Mouse (Mus musculus): Measurements from ENCODE around the gene Pias1. TPM values are rescaled to one million over a fixed set of nuclear protein-coding genes. Genes with fewer than 3 reads are reported as not detected.
"Not testable (repeated sequence)": the region's sequence is repeated elsewhere in the genome, so short reads cannot be mapped to it uniquely, and the experiment has no call there.

Pias1 gene
- total RNA-seq, 2 experiments from 2014 or later = 59.8 to 64.3 TPM

DNA sequence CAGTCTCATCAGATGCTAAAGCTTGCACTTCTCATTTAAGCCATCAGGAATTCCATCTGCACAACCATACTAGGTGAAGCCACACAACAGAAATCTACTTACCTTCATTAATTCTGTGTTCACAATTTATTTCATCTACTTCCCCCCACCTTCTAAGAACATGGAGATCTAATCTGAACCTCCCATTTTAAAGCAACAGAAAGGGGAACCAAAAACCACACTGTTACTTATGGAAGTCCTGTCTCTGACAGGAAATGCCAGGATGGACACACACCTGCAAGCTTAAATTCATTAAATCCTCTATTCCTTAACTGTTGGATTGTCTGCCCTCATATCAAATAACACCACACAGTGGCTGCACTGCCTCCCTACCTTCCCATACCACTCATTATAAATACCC lies 35.0 kb downstream of the Pias1 start:
- no peak for DNase-seq (ENCODE audit: low spot score in 2 of 2)
- intact Hi-C loops (cut with DNase I) = no loop called here

DNA sequence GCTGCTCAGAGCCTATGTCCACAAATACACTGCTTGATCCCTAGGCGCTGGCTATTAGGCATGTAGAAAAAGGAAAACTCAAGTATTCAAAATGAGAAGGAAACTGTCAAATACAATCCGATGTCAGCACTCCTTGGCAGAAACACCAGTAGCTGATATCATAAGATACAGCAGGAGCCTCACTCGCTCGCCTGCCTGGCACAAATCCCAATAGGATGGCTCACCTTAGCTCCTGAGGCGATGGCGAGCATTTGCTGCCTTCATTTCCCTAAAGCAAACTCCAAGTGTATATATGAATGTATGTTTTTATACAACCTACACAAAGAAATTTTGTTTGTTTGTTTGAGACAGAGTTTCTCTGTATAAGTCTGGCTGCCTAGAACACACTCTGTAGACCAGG lies 42.4 kb downstream of the Pias1 start:
- DNase-seq (ENCODE audit: low spot score in 2 of 2) = no peak
- intact Hi-C loops (cut with DNase I) = no loop called here

DNA sequence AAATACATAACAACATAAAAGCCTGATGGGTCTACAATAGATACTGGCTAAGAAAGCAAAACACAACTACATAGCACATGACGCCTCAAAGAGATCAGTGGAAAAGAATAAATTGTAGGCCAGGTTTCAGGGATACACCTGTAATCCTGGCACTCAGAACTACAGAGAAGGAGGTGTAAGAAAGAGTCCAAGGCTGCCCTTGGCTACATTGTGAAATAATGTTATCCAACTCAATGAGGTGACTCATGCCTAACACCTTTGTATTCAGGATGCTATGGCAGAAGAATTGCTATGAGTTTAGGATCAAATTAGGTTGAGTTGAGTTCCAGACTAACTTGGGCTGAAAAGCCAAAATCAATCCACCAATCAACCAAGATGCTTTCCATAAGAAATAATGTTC lies 43.7 kb downstream of the Pias1 start:
- intact Hi-C loops (cut with DNase I) = no loop called here
- DNase-seq (ENCODE audit: low spot score in 2 of 2) = no peak

DNA sequence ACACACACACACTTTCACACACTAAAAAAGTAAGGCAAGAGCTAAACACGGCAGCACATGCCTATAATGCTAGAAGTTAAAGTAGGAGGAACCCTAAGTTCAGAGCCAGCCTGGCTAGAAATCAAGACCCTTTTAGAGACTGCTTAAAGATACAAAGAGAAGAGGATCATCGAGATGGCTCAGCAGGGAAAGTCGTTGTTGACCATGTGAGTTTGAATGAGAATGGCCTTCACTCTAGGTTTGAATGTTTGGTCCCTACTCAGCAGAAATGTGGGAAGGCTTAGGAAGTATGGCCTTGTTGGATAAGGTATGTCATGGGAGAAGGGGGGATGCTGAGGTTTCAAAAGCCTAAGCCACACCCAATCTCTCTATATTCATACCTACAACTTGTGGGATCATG lies 46.8 kb downstream of the Pias1 start:
- no peak for DNase-seq (ENCODE audit: low spot score in 2 of 2)
- intact Hi-C loops (cut with DNase I) = no loop called here

DNA sequence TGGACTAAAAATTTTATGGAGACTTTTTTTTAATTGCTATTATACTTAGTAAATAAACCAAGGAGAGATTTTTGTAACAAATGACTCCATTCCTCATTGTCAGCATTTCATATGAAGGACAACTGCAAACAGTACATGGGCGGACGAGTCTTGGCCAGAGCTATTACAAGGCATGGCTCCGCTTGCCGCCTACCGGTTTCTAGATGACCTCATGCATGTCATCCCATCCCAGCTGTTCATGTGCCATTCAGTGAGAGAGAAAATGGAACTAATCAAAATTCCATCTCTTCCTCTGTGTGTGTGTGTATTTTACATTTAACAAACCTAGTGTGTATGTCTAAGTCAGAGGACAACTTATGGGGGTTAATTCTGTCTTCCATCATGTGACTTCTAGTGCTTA lies 51.9 kb downstream of the Pias1 start:
- intact Hi-C loops (cut with DNase I) = no loop called here

DNA sequence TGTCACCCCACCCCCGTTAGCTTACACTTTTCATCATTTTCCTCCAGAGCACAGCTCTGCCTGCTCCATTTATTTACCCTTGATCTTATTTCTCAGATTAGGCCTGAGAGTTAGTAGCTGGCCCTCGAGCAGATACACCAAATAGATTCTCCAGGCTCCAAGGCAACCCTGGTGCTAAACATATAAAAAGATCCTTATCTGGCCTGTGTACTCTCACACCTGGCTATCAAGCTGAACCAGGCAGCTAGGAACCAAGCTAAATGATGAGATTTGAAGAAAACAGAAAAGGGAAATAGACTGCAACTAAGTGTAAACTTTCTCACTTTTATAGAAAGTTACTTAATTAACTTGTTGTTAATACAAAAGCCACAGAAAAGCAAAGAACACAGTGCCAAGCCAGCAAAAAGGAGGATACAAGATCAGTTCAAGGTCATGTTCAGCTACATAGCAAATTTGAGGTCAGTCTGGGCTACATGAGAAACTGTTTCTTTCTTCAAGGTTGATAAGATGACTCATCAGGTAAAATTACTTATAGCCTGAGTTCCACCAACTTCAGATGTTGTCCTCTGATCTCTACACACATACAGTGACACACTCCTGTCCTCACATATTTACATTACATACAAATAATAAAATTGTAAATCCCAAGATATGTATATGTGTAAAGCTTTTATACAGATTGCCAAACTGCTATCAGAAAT lies 52.9 kb downstream of the Pias1 start:
- intact Hi-C loops (cut with DNase I) = no loop called here
- no peak for DNase-seq (ENCODE audit: low spot score in 2 of 2)

More for the DNA sequence above, 51.9 kb downstream of the Pias1 start:
- DNase-seq (ENCODE audit: low spot score in 2 of 2) = peak in 1 of 2 experiments; percentile 32

DNA sequence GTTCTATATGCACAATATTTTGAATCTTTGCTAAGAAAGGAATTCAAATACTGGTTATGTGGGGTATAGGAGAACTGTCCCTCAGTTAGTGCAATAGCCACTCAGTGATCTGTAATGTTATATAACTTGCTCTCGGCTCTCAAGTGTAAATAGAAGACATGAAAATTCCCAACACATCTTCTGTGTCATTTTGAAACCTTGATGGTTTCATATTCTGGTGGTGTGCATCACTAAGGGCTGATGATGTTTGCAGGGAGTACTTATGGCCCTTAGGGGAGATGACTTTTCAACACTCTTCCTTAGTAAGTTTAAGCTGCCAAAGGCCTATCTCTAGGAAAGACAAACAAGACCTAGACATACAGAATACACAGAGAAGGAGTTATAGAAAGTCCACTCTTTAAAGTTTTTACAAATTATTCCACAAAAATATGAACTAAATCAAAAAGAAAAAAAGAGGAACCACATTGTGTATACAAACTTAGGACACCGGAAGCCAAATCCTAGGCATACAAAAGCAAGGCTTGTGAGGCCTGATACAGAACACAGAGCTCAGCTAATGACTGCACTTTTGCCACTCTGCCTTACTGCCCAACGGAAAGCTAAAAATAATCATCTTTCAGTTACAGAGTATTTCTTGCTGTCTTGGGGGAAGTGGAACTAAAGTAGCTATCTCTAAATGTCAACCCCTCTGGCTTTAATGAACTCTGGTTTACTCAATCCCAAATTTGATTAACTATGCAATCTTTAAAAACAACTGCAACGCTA lies 55.0 kb downstream of the Pias1 start:
- intact Hi-C loops (cut with DNase I) = no loop called here
- DNase-seq (ENCODE audit: low spot score in 2 of 2) = no peak

DNA sequence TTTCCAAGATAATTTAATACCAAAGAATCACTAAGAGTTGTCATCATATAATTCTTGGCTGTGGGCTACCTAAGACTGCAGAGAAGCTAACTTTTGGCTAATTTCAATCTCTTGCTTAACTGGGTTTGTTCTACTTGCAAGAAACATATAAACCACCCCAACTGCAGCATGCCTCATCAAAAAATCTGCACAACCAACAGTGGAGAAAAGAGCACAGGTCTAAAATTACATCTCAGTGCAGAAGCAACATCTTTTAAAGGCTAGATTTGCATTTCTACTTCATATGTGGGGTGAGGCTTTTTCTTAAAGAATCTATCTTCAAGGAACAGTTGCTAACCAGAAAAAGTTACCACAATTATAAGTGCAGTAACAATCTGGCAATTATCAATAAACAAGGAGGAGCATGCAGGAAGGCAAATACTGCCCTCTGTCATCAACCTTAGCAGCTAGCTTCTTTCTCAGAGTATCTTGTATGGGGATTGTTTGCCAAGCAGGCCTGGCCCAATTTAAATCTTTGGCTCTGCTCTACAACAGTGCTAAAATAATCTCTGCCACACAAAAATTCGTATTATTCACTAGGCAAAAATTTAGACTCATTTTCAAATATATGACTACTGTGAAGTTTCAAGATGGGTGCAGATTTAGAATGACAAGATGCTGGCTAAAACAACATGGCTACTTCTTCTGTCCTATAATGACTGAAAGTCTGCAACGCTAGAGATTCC lies 62.7 kb downstream of the Pias1 start:
- peak; percentile 31 to 89 for DNase-seq (ENCODE audit: low spot score in 2 of 2)
- intact Hi-C loops (cut with DNase I) = loop anchor here (1.0 to 5.0 kb wide), 3 partner anchors 52 to 197 kb away; no protein-coding TSS in a partner anchor

DNA sequence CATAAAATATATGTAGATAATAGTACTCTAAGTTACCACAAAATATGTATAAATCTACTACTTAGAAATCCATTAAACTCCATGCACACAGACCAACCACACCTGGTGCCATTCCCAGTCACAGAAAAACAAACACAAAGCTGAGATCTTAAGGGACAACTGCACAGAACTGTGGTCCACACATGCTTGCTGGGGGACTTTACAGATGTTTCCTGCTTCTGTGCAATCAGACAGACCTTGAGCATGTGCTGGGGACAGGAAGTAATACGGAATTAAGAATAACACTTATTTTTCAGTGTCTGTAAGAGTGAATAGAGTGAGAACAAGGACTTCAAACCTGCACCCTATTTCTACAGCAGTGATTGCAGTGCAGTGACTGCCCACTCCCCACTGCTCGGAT lies 66.8 kb downstream of the Pias1 start:
- intact Hi-C loops (cut with DNase I) = loop anchor here (5.0 kb wide), 1 partner anchor 201 kb away; no protein-coding TSS in a partner anchor
- DNase-seq (ENCODE audit: low spot score in 2 of 2) = no peak

DNA sequence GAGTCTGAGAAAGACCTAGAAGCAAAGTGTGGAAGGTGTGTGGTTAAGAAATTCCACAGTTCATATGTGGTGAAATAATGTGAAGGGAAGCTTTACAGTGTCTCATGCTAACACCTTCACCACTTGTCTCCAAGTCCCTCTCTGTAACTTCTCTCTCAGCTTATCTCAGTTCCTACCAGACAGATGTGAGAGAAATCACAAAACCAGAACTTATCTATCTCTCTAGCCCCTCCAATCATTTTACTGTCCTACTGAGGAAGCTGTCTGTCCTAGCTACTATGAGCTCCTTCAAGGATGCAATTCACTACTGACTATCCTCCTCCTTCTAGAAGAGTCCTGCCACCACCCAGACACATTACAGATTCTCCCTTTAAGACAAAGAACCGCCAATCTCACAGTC lies 70.7 kb downstream of the Pias1 start:
- intact Hi-C loops (cut with DNase I) = no loop called here
- no peak for DNase-seq (ENCODE audit: low spot score in 2 of 2)

DNA sequence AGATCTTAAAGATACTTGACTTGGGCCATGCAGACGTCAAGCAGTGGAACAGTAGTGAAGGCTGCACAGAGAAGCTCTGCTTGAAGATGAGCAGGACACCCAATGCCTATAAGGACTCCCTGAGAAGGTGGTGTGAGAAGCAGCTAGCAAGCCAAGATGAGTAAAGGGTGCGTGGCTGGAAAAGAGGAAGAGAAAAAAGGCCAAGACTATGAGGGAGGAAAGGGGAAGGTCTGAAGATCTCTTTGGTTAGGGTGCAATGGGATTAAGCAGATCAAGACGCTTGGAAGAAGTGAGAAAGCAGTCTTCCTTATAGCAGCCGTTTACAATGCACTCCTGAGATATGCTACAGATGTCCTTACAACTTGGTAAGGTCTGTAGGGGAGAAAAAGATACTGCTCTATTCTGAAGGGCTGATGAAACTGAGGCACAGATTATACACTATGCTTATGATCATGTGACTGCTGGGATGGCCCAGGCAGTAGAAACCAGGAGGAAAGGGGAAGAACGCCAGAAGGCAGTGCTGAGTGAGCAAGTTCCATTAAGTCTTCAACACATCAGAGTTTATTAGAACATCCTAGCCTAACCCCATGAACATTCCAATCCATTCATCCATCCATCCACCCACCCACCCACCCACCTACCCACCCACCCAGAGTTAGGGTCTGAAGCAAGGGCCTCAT lies 74.2 kb downstream of the Pias1 start:
- no peak for DNase-seq (ENCODE audit: low spot score in 2 of 2)
- intact Hi-C loops (cut with DNase I) = no loop called here

DNA sequence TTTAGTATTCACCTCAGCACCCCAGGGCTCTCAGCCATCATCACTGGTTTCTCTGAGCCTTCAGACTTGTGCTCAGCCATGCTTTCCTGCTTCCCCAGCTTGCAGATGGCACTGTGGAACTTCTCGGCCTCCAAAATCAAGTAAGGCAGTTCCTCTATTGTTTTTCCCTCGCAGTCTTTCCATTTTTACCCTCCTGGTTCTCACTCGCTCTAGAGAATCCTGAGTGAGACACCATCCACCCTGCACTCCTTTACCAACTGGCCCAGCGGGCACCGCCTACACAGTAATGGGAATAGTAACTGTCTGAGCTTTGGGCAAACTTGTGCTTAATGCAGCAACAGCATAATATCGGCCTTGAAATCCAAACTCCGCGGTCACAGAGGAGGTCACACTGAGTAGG lies 82.7 kb downstream of the Pias1 start:
- DNase-seq (ENCODE audit: low spot score in 2 of 2) = peak in 1 of 2 experiments; percentile 72
- intact Hi-C loops (cut with DNase I) = no loop called here

DNA sequence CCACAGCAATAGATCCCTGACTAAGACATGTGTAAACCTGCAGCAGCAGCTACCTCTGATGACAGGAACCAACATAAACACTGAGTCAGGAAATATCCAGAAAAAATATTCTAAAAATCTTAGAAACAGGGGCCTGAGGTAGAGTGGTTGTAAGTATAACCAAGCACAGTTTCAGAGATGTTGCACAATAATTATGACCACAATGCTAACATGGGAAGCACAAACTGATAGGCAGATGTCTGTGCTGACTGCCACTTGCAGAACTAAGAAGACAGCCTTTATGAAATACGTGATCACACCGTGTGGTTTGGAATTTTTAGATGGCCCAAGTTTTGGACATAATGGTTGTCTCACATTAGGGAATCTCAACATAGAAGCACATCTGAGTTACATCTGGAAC lies 83.9 kb downstream of the Pias1 start:
- intact Hi-C loops (cut with DNase I) = no loop called here
- DNase-seq (ENCODE audit: low spot score in 2 of 2) = no peak

DNA sequence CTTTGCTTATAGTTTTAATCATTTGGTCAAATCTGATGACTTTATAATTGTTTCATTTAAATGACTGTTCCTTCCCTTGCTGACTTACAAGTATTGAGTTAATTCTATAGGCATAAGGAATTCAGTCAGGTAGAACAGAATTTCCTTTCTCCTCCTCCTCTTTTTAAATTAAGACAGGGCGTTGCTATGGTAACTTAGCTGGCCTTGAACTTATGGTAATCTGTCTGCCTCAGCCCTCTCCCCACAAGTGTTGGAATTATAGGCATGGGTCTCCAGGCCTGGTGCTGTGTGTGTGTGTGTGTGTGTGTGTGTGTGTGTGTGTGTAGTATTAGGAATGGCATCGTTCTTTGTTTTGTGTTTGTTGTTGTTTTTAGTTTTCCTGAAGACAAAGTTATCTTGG lies 86.0 kb downstream of the Pias1 start:
- intact Hi-C loops (cut with DNase I) = no loop called here
- DNase-seq (ENCODE audit: low spot score in 2 of 2) = no peak

DNA sequence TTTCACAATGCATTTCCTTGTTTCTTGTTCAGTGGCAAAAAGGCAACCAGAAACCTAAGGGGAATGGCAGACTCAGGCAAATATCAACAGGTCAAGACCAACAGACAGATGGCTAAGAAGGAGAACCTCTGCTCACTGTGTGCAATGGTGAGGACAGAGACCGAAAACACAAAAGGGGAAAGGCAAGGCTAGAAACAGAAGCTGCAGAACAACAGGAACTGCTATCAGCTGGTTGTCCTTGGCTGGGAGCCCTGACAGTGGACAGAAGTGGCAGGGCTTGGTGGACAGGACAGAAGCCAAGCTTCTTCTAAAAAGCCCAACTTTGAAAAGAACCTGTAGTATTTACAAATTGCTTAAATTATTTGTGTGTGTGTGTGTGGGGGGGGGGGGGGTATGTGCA lies 93.2 kb downstream of the Pias1 start:
- intact Hi-C loops (cut with DNase I) = no loop called here
- DNase-seq (ENCODE audit: low spot score in 2 of 2) = no peak

DNA sequence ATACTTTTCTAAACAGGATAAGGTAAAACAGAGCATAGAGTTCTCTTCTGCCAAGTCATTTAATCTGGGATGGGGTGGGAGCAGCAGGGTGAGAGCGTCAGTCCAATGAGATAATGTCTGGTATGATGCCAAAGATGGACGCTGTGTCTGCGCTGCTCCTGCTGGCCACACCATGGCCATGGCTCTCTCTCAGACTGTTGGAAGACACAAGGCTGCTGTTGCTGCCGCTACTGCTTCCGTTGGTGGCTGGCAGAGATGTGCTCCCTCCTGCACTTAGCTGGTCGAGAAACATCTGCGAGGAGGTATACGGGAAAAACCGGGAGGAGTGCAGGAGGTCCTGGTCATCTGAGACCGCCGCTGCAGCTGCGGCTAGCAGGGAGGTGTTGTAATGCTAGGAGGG lies 105.9 kb downstream of the Pias1 start:
- DNase-seq (ENCODE audit: low spot score in 2 of 2) = no peak
- intact Hi-C loops (cut with DNase I) = no loop called here

DNA sequence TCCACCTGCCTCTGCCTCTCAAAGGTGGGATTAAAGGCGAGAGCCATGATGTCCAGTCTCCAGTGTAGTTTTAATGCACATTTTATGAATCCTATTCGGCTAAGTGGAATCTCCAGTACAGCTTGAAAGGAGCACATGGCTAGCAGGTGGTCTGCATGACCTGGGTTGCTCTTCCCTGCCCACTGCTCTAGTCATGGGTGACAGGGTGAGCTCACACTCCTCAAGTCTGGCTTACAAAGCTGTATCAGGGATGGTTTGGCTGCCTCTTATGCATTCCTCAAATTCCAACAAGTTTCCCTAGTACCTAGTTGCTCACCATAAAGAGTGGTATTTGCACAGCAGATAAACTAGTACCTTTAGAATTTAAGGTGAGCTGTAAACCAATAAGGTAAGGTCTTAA lies 109.9 kb downstream of the Pias1 start:
- intact Hi-C loops (cut with DNase I) = no loop called here
- no peak for DNase-seq (ENCODE audit: low spot score in 2 of 2)

DNA sequence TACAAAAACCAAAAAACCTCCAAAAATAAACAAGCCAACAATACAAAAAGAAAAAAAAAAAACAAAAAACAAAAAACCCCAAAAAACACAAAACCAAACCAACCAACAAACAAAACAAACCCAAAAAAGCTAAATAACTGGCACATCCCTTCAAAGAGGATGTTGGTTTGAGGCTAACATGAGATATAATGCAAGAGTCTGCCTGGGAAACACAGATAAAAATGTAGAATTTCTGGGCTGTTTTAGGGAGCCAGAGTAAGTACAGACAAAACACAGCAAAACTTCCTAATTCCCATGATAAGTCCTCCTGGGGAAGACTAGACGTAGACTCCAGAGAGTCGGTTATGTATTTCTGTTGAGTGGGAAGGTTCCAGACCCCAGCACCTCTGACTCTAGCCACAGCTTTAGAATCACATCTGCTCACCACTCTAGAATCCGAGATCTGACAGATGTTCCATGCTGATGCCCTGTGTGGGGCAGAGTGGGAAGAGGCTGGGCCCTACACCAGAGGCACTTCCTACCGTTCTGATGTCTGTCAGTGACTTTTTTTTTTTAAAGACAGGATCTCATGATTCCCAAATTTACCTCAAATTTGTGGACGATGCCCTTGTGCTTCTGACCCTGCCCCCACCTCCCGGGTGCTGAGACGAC lies 110.6 kb downstream of the Pias1 start:
- no peak for DNase-seq (ENCODE audit: low spot score in 2 of 2)
- intact Hi-C loops (cut with DNase I) = no loop called here

DNA sequence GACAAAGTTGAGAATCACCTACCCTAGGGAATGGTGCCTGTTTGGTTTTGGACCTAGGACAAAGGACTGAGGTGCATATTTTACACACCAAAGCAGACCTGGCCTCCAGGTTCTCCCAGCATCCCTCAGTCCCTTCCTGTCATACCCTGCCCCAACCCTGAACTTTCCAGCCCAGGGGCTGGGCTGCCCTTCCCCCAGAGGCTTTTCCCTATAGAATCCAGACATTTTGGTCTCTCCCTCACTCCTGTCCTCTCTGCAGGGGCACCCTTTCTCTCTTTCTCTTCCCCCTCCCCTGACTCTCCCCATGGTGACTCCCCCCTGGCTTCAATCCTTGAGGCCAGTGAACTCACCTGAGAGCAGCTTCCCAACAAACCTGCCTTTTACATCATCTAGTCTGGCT lies 117.0 kb downstream of the Pias1 start:
- intact Hi-C loops (cut with DNase I) = no loop called here
- DNase-seq (ENCODE audit: low spot score in 2 of 2) = no peak

DNA sequence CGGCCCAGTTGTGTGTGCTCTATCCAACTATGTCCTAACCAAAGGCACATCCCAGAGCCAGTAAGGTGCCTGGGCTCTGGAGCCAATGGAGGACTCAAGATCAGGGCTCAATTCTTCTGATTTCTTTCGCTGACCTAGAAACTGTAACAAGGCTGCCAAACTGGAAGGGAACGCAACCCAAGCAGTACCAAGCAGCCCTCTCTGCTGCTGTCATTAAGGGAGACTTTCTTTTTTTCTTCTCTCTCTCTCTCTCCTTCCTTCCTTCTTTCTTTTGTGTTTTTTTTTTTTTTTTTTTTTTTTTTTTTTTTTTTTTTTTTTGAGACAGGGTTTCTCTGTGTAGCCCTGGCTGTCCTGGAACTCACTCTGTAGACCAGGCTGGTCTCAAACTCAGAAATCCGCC lies 118.5 kb downstream of the Pias1 start:
- DNase-seq (ENCODE audit: low spot score in 2 of 2) = not testable (repeated sequence)

More for the DNA sequence above, 118.5 kb downstream of the Pias1 start:
- intact Hi-C loops (cut with DNase I) = not testable (repeated sequence)
